Mouse (Mus musculus): ENCODE data around the gene Ddi2.

Ddi2 gene

DNA sequence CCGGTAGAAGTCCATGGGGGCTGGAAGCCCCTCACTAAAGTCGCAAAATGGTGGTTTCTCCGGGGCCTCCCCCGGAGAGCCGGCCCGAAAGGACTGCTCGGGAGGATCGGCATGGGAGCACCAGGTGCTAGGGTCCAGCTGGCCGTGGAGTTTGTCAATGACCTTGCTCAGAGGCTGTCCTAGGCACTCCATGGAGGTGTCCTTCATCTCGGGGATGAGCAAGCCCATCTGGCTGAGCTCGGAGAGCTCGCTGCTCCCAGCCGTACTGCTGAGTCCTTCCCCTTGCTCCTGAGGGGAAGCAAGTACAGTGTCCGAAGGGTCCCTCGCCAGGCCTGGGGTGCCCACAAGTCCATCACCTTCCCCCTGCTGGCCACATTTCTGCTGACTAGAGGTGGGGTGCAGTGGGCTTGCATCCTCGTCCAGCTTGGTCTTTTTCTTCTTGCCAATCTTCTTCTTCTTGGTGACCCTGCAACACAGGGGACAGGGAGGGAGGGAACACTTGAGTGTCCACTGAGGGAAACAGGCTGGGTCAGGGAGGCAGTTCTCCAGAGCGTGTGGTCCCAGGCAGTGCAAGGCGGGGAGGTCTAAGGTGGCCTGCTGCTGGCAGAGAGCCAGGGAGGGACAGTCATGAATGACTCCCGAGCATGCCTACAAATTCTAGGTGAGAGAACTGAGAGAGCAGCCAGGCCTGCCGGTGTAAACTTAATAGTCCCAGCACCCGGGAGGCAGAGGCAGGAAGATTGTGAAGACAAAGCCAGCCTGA lies 90.9 kb downstream of the Ddi2 start:
- TF ChIP-seq GATA4 (IDR thresholded peaks at IDR 0.05; ENCODE audit: insufficient replicate concordance, low read length): no peak

DNA sequence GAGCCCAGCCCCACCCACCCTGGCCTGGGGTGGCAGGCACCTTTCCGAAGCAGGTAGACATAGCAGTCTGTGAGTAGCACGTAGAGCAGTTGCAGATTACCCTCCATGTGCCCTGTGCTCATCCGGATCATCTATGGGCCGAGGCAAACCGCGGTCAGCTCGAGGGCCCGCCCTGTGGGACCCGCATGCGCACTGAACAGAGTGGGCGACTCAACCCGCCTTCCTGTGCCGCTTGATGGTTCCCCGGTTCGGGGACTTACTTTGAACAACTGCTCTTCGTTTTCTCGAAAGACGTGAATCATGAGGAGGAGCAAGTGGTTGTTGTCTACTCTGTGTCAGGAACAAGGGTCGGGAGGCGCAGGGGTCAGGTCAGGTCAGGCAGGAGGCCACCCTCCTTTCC lies 92.0 kb downstream of the Ddi2 start:
- TF ChIP-seq GATA4 (IDR thresholded peaks at IDR 0.05; ENCODE audit: insufficient replicate concordance, low read length): no peak

DNA sequence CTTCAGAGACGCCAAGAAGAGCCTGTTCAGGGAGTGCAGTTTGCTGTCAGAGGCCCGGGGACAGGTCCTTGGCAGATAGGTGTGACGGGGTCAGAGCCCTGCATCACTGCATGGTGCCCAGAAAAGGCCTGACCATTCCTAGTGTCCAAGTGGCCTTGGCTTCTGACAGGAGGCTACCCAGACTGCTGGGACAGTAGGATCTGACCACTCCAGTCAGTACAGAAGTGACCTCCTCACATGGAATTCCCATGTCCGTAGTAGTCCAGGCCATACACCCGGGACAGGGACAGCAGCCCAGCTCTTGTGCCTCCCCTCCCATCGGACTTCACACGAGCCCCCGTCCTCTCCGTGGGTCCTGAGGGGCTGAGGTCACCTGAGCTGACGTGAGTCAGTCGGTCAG lies 93.2 kb downstream of the Ddi2 start:
- TF ChIP-seq GATA4 (IDR thresholded peaks at IDR 0.05; ENCODE audit: insufficient replicate concordance, low read length): no peak

DNA sequence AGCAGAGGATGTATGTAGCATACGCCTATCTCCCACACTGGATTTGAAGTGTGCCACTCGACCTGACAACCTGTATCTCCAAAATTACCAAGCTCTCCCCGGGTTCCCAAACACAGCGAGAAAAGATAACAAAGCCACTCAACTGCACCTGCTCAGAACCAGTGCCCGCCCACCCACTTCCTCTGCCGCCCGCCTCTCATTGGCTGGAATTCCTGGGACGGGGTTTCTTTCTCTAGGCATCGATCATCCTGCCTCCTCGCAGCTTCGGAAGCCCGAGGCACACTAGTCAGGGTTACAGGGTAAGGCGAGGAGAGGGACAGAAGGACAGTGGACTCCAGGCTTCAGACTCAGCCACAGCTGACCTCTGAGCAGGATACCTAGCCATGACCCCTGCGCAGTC lies 94.6 kb downstream of the Ddi2 start:
- no peak for TF ChIP-seq GATA4 (IDR thresholded peaks at IDR 0.05; ENCODE audit: insufficient replicate concordance, low read length)
